Mouse (Mus musculus) kidney, embryonic 14.5 days (tissue): ENCODE data around the gene Gnaq. TPM values are rescaled to one million over a fixed set of nuclear protein-coding genes. Genes with fewer than 3 reads are reported as not detected.

Source experiments
- ATAC-seq: fragments of 200-750 bp; cut with Nextera tagmentation; 2 replicates; pipeline ENCODE4 v1.8.0; 2017; ENCODE audit warnings: moderate number of reproducible peaks, mild to moderate bottlenecking, moderate TSS enrichment, moderate library complexity; ENCODE audit not compliant: low FRiP score, low TSS enrichment
- H3K27ac ChIP-seq: fragments of 300-500 bp; sonication (generic); 2 replicates; pipeline ENCODE4 v1.5.1; 2014; ENCODE audit warnings: low read depth, mild to moderate bottlenecking, low read length, moderate library complexity, mixed read lengths
- H3K27me3 ChIP-seq: fragments of 300-500 bp; sonication (generic); 2 replicates; pipeline ENCODE4 v1.6.1; 2014; ENCODE audit warnings: mild to moderate bottlenecking, low read length; ENCODE audit not compliant: control insufficient read depth, insufficient read depth
- H3K36me3 ChIP-seq: fragments of 300-500 bp; sonication (generic); 2 replicates; pipeline ENCODE4 v1.6.1; 2014; ENCODE audit warnings: low read length, mixed read lengths; ENCODE audit not compliant: control insufficient read depth, insufficient read depth
- H3K4me1 ChIP-seq: fragments of 300-500 bp; sonication (generic); 2 replicates; pipeline ENCODE4 v1.6.1; 2014; ENCODE audit warnings: low read length, mixed read lengths; ENCODE audit not compliant: control insufficient read depth, insufficient read depth
- H3K4me2 ChIP-seq: fragments of 300-500 bp; sonication (generic); replicated peaks from 2 replicates; pipeline ENCODE4 v1.6.1; 2014; ENCODE audit warnings: low read depth, mild to moderate bottlenecking, low read length
- H3K4me3 ChIP-seq: fragments of 300-500 bp; sonication (generic); 2 replicates; pipeline ENCODE4 v1.5.1; 2014; ENCODE audit warnings: mild to moderate bottlenecking, low read length
- H3K9ac ChIP-seq: fragments of 300-500 bp; sonication (generic); 2 replicates; pipeline ENCODE4 v1.6.1; 2014; ENCODE audit warnings: low read depth, mild to moderate bottlenecking, low read length, moderate library complexity
- H3K9me3 ChIP-seq: fragments of 300-500 bp; sonication (generic); 2 replicates; pipeline ENCODE4 v1.6.1; 2016; ENCODE audit warnings: low read length; ENCODE audit not compliant: control insufficient read depth
- WGBS: fragments of 180-500 bp; shearing (Covaris S2); extraction: QIAGEN DNeasy Blood & Tissue Kit; methylation state at CpG from one replicate; pipeline ENCODE4 v1.1.7; 2014; 5-methylcytosine and 5-hydroxymethylcytosine counted together
- polyA plus RNA-seq: library from polyadenylated mRNA; unstranded; fragments of >200 nt; fragmentation: Nextera tagmentation; extraction: Ambion mirVana; gene quantifications from 2 replicates; pipeline ENCODE4 v1.2.1, GENCODE M21; 2014

Gnaq gene
- polyA plus RNA-seq, 1 experiment from 2014 or later, result 18.3 TPM

DNA sequence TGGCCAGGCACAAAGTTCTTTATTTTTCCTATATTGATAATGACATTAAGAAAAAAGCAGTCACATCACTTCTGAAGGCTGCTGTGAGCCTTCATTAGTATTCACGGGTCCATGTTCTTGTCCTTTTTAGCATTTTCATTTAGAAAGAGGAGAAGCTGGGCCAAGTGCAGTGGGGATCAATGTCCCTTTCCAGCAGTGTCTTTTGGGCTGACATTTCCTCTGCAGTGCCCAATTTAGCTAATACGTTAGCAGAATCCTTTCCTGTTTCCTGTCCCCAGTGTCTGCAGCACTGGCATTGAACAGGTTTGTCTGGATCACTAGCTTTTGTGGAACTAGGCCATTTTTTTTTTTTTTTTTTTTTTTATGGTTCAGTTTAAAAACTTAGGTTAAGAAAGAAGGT lies 92.2 kb downstream of the Gnaq start:
- Histone ChIP-seq H3K27me3 (no peaks in the 10 kb centered on the region), H3K4me2 (no peak overlapping the region), H3K4me3 (no peak overlapping the region), H3K9ac (no peak overlapping the region), H3K9me3 (no peaks in the 10 kb centered on the region), H3K36me3 (peaks cover 7% of the 10 kb centered on the region), H3K4me1 (no peaks in the 10 kb centered on the region), H3K27ac (no peak overlapping the region)
- ATAC-seq, result no peak
- 78% methylated on average over 2 of the region's 2 CpGs for WGBS

DNA sequence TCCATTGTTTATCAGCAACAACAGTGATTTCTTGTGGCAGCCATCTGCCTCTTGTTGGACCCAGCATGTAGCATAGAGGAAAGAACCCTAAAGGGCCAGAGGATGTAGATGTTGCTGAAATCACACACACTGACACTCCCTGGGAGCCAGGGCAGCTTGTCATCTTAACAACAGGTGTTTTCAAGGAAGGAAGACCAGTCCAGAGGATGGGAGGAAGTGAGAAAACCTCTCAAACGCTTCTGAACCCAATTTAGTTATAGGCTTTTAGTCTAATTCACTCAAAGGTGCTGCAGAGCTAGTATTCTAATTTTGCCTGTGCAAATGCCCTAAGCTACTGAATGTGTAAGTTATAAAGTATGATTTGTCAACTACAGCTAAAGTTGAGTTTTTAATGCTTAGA lies 99.0 kb downstream of the Gnaq start:
- WGBS, result 68% methylated on average over 1 of the region's 1 CpGs
- H3K27me3 ChIP-seq, result no peaks in the 10 kb centered on the region

DNA sequence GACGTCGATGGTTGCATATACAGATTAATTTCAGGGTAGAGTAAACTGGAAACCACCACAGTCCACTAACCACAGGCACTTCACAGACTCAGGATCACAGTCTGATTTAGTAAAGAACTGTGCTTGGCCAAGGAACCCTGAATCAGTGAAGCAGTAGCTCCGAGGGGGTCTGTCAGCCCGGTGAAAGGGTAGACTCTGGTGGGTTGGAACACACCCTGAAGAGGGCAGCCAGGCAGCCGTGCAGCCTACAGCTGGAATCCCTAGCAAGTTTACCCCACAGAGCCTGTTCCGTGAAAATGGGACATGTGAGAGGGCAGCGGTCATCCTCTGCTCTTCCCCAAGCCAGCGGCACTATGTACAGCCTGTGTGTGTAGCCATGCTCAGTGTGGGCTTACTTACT lies 103.0 kb downstream of the Gnaq start:
- no peaks in the 10 kb centered on the region for H3K36me3 ChIP-seq

More for the DNA sequence above, 99.0 kb downstream of the Gnaq start:
- Histone ChIP-seq H3K36me3 (no peaks in the 10 kb centered on the region; the same call in 1 of the 2 replicates), H3K9ac (no peak overlapping the region), H3K4me3 (no peak overlapping the region), H3K9me3 (no peaks in the 10 kb centered on the region), H3K4me2 (no peak overlapping the region), H3K4me1 (0 out of 2 replicates have a peak, but pooled peaks cover 3% of the 10 kb centered on the region), H3K27ac (no peak overlapping the region)
- no peak for ATAC-seq

DNA sequence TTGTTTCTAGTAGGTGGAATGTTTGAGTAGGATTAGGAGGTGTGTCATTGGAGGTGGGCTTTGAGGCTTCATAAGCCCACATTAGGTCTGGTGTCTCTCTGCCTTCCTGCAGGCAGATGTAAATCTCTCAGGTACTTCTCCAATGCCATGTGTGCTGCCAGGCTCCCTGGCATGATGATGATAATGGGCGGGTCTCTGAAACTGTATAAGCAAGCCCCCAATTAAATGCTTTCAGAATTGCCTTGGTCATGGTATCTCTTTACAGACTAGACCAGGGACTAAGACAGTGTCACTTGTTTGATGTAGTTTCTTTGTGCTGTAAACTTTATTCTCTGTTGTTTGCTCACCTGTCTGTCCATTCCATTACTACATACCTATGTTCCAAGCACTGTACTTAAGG lies 104.4 kb downstream of the Gnaq start:
- no peak for ATAC-seq
- peaks cover 19% of the 10 kb centered on the region; the same call in 1 of the 2 replicates for H3K4me1 ChIP-seq
- no peak overlapping the region for H3K4me3 ChIP-seq
- H3K9me3 ChIP-seq, result no peaks in the 10 kb centered on the region
- H3K27me3 ChIP-seq, result no peaks in the 10 kb centered on the region
- whole genome bisulfite sequencing, result 95% methylated on average over 1 of the region's 1 CpGs
- H3K27ac ChIP-seq, result no peak overlapping the region
- no peak overlapping the region for H3K9ac ChIP-seq
- H3K4me2 ChIP-seq, result no peak overlapping the region
- H3K36me3 ChIP-seq, result no peaks in the 10 kb centered on the region

More for the DNA sequence above, 103.0 kb downstream of the Gnaq start:
- Histone ChIP-seq H3K9ac (no peak overlapping the region), H3K9me3 (no peaks in the 10 kb centered on the region), H3K27me3 (no peaks in the 10 kb centered on the region), H3K4me1 (peaks cover 15% of the 10 kb centered on the region; the same call in 1 of the 2 replicates), H3K27ac (peak overlapping the region; percentile 37; the same call in 1 of the 2 replicates), H3K4me2 (no peak overlapping the region), H3K4me3 (no peak overlapping the region)
- peak; percentile 60; the same call in 1 of the 2 replicates for ATAC-seq
- 66% methylated on average over 8 of the region's 8 CpGs for WGBS

DNA sequence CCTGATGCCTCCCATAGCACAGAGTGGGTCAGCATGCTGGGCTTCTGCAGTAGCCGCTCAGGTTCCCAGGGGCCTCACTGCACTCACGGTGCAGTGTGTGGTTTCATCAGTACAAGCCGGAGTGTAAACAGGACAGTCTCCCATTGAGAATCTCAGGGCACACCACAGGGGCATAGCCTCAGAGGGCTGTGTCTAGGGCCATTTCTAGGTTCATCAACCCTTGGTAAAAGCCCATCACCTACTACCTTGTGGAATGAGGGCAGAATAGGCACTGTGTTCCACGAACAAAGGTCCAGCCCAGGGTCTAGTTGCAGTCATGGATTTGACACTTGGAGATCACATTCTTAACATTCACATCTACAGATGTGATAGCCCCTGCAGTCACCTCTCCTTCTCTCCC lies 105.4 kb downstream of the Gnaq start:
- Histone ChIP-seq H3K4me2 (no peak overlapping the region), H3K4me1 (peaks cover 19% of the 10 kb centered on the region; the same call in 1 of the 2 replicates), H3K27me3 (no peaks in the 10 kb centered on the region), H3K9ac (no peak overlapping the region), H3K27ac (no peak overlapping the region), H3K4me3 (no peak overlapping the region), H3K36me3 (no peaks in the 10 kb centered on the region), H3K9me3 (no peaks in the 10 kb centered on the region)
- WGBS, result 73% methylated on average over 4 of the region's 4 CpGs
- peak; percentile 32; the same call in 1 of the 2 replicates for ATAC-seq

DNA sequence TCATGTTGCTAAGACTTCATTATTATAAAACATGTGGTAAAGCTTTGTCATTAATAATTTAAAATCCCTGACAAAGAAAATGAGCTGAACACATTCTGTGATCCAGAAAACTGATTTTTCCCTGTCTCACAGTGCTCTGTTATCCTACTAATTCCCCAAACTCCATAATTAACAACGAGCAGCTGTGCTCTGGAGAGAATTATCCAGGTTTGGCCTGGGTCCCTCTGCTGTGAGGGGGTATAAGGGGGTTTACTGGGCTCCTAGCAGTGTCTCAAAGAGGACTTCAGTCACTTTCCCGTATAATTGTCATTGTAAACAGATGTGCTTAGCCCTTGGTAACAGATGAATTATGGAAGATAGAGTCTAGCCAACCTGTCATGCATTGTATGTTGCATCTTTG lies 105.9 kb downstream of the Gnaq start:
- no peak for ATAC-seq
- H3K9ac ChIP-seq, result no peak overlapping the region
- H3K4me2 ChIP-seq, result no peak overlapping the region
- H3K27me3 ChIP-seq, result no peaks in the 10 kb centered on the region
- WGBS, result 64% methylated on average over 2 of the region's 2 CpGs
- no peak overlapping the region for H3K27ac ChIP-seq
- H3K4me3 ChIP-seq, result no peak overlapping the region
- H3K36me3 ChIP-seq, result no peaks in the 10 kb centered on the region
- H3K9me3 ChIP-seq, result no peaks in the 10 kb centered on the region
- peaks cover 19% of the 10 kb centered on the region; the same call in 1 of the 2 replicates for H3K4me1 ChIP-seq

DNA sequence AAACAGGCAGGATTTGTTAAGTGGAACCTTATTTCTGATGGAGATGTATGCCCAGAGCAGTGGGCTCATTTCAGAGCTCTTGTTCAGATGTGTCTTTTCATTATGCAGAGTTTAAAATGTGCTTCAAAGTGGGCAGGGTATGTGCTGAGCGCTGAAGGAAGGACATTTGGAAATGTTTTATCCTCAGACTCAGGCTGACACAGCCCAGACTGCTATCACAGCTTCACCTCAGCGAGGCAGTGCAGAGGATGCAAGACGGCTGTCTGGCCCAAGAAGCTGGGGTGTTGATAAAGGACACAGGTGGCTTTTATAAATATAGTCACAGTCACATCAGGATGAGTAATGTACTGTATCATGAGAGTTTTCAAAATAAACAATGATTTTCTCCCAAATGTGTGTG lies 110.1 kb downstream of the Gnaq start:
- no peak for ATAC-seq

DNA sequence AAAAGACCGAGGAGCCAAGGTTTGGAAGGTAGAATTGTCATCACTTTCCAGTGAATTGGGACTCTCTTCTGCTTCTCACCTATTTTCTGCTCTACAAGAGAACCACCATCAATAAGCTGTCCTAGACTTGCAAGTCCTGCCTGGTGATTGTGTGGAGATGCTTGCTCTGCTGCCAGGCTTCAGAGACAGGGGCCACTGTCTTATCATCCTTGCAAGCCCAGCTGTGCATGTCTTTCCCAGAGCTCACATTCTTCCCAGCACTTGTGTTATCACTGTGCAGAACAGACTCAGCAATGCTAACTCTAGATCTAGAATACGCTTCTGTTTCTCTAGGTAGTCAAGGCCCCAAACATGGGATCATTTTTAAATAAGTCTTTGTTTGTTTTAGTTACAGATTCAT lies 116.4 kb downstream of the Gnaq start:
- no peak overlapping the region for H3K4me2 ChIP-seq
- H3K4me1 ChIP-seq, result peaks cover 4% of the 10 kb centered on the region; the same call in 1 of the 2 replicates
- ATAC-seq, result no peak
- H3K9me3 ChIP-seq, result no peaks in the 10 kb centered on the region
- H3K9ac ChIP-seq, result no peak overlapping the region
- H3K36me3 ChIP-seq, result no peaks in the 10 kb centered on the region
- no peak overlapping the region for H3K27ac ChIP-seq
- H3K4me3 ChIP-seq, result no peak overlapping the region
- WGBS, result 95% methylated on average over 2 of the region's 2 CpGs
- H3K27me3 ChIP-seq, result no peaks in the 10 kb centered on the region

More for the DNA sequence above, 110.1 kb downstream of the Gnaq start:
- H3K27ac ChIP-seq, result no peak overlapping the region
- 43% methylated on average over 3 of the region's 3 CpGs for WGBS
- H3K4me1 ChIP-seq, result peaks cover 12% of the 10 kb centered on the region; the same call in 1 of the 2 replicates
- H3K4me2 ChIP-seq, result no peak overlapping the region
- no peaks in the 10 kb centered on the region for H3K36me3 ChIP-seq
- no peak overlapping the region for H3K4me3 ChIP-seq
- H3K9me3 ChIP-seq, result no peaks in the 10 kb centered on the region
- H3K9ac ChIP-seq, result no peak overlapping the region
- no peaks in the 10 kb centered on the region for H3K27me3 ChIP-seq

DNA sequence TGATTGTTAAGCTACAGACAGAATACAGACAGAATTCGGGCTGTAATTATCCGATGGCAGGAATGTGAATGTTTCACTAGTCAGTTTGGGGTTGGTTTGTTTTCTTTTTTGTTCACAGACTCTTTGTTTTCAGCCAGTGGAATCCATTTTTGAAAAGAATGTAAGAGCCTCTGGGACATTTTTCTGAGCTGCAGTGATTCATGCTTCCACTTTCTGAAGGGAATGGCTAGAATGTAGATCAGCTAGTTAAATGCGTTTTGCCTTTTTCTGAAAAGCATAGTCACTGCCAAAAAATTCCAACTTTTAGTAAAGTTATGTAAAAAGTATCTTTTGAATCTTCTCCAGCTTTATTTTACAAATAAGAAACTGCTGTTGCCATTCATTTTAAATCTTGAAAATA lies 118.3 kb downstream of the Gnaq start:
- WGBS, result 71% methylated on average over 3 of the region's 3 CpGs
- Histone ChIP-seq H3K4me1 (peaks cover 4% of the 10 kb centered on the region; the same call in 1 of the 2 replicates), H3K9me3 (no peaks in the 10 kb centered on the region), H3K4me2 (no peak overlapping the region), H3K36me3 (no peaks in the 10 kb centered on the region), H3K4me3 (no peak overlapping the region), H3K27me3 (no peaks in the 10 kb centered on the region), H3K27ac (no peak overlapping the region), H3K9ac (no peak overlapping the region)
- no peak for ATAC-seq
